Mouse (Mus musculus) liver, embryonic 12.5 days (tissue): ENCODE data around the gene Spsb1. TPM values are rescaled to one million over a fixed set of nuclear protein-coding genes. Genes with fewer than 3 reads are reported as not detected.

ENCODE experiments used
- ATAC-seq: fragments of 200-750 bp; cut with Nextera tagmentation; 2 replicates; pipeline ENCODE4 v1.8.0; 2017; ENCODE audit warnings: moderate number of reproducible peaks, mild to moderate bottlenecking, moderate library complexity
- H3K27ac ChIP-seq: fragments of 300-500 bp; sonication (generic); 2 replicates; pipeline ENCODE4 v1.5.1; 2016; ENCODE audit warnings: mild to moderate bottlenecking
- H3K27me3 ChIP-seq: fragments of 300-500 bp; sonication (generic); replicated peaks from 2 replicates; pipeline ENCODE4 v1.6.1; 2016; ENCODE audit warnings: mild to moderate bottlenecking, moderate library complexity
- H3K36me3 ChIP-seq: fragments of 300-500 bp; sonication (generic); 2 replicates; pipeline ENCODE4 v1.6.1; 2016; ENCODE audit warnings: mild to moderate bottlenecking, moderate library complexity
- H3K4me1 ChIP-seq: fragments of 300-500 bp; sonication (generic); 2 replicates; pipeline ENCODE4 v1.6.1; 2016
- H3K4me2 ChIP-seq: fragments of 300-500 bp; sonication (generic); 2 replicates; pipeline ENCODE4 v1.6.1; 2016; ENCODE audit warnings: mild to moderate bottlenecking, moderate library complexity
- H3K4me3 ChIP-seq: fragments of 300-500 bp; sonication (generic); 2 replicates; pipeline ENCODE4 v1.5.1; 2016; ENCODE audit warnings: mild to moderate bottlenecking, moderate library complexity
- H3K9ac ChIP-seq: fragments of 300-500 bp; sonication (generic); 2 replicates; pipeline ENCODE4 v1.6.1; 2016; ENCODE audit warnings: mild to moderate bottlenecking, moderate library complexity
- H3K9me3 ChIP-seq: fragments of 300-500 bp; sonication (generic); replicated peaks from 2 replicates; pipeline ENCODE4 v1.6.1; 2016; ENCODE audit warnings: mild to moderate bottlenecking, moderate library complexity
- WGBS: fragments of 180-500 bp; shearing (Covaris S2); methylation state at CpG from one replicate; pipeline ENCODE4 v1.1.7; 2016; ENCODE audit not compliant: insufficient replicate concordance; 5-methylcytosine and 5-hydroxymethylcytosine counted together
- polyA plus RNA-seq: library from polyadenylated mRNA; unstranded; fragments of >200 nt; fragmentation: Nextera tagmentation; extraction: Ambion mirVana; gene quantifications from 2 replicates; pipeline ENCODE4 v1.2.1, GENCODE M21; 2016

Spsb1 gene
- polyA plus RNA-seq, 1 experiment from 2014 or later = 0.97 TPM

DNA sequence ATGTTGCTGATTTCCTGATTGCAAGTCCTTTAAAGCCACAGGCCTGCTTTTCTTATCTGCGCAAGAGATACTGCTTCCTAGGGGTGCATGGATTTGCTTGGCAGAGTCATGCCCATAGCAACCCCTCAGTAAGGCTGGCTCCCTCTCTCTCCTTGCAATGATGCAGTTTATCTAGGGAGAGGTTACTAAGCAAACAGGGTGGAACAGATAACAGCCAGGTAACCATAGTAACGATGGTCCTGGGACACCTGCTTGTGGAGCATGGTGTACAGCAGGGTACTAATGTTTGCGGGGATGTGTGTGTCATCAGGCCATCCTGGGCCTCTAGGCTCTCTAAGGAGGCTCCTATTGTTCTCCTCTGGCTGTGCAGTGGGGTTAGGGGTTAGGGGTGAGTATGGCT, 97.2 kb downstream of the Spsb1 start:
- Histone ChIP-seq H3K4me2 (no peak overlapping the region), H3K27ac (no peak overlapping the region), H3K36me3 (no peaks in the 10 kb centered on the region), H3K4me3 (no peak overlapping the region), H3K9ac (no peak overlapping the region), H3K9me3 (no peaks in the 10 kb centered on the region), H3K27me3 (peaks cover 53% of the 10 kb centered on the region), H3K4me1 (peaks cover 23% of the 10 kb centered on the region)
- WGBS = 54% methylated on average over 3 of the region's 3 CpGs
- ATAC-seq = no peak

DNA sequence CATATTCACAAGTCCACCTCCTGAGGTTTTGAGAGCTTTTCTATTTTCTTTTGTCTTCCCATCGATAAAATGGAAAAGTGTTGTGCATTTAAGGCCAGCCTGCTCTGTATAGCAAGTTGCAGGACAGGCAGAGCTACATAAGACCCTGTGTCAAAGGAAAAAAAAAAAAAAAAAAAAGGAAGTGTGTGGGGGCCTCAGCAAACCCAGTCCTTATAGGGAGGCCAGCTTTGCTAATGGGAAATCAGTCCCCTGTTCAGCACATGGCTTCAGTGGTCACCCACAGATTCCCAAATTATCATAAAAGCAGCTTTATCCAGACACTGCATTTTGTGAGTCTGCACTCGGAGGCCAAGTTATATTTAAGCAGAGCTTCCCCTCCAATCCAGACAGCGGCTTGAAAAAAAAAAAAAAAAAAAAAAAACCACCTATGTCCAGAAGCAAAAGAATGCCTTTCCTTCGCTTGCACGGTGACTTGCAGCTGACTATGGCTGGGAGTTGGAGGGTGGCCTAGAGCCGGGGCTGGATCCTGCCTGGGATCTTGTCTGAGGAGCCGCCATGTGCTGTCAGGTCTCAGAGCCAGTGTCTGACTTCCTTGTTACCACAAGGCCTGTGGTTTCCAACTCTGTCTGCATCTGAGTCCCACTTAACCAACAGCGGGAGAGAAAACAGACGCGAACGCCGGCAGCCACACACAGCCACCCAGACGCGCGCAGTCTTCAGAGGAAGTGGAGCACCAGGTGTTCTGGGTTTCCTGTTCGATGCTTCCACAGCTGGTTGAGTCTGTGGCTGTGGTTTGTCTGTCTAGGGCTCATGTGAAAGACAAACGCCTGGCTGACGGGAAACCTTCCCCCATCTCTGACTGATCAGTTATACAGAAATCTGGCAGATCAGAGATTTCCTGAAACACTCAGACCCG, 98.7 kb downstream of the Spsb1 start:
- H3K27ac ChIP-seq = no peak overlapping the region
- 17% methylated on average over 19 of the region's 19 CpGs for WGBS
- H3K4me2 ChIP-seq = no peak overlapping the region
- H3K27me3 ChIP-seq = peaks cover 69% of the 10 kb centered on the region
- no peaks in the 10 kb centered on the region for H3K9me3 ChIP-seq
- peaks cover 23% of the 10 kb centered on the region for H3K4me1 ChIP-seq
- no peak overlapping the region for H3K4me3 ChIP-seq
- H3K36me3 ChIP-seq = no peaks in the 10 kb centered on the region
- no peak for ATAC-seq
- H3K9ac ChIP-seq = no peak overlapping the region

DNA sequence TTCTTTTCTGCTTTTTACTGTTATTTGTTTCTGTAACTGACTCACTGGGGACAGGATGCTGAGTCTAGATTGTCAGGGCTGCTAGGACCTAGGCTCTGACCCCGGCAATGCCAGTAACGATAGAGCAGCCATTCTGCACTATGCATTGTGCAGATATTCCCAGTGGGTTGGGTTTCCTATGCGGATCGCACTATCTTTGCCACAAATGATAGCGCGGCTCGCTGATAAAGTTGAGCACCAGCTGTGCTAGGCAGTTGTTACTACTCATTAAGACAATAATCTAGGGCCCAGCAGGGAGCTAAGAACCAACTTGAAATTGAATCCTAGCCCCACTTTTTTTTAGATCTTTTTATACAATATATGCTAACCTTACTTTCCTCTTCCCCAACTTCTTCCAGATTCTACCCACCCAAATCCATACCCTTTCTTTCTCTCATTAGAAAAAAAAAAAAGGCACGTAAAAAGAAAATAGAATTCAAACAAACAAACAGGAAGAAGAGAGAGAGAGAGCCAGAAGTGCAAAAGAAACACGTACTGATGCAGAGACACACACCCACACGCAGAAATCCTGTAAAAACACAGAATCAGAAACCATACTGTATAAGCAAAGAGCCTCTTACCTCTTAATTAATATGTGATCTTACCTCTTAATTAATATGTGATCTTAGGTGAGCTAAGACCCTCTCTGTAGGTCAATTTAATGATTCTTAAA, 99.5 kb downstream of the Spsb1 start:
- WGBS = 28% methylated on average over 10 of the region's 10 CpGs
- peaks cover 23% of the 10 kb centered on the region for H3K4me1 ChIP-seq
- H3K9ac ChIP-seq = no peak overlapping the region
- peak overlapping the region; percentile 63 for H3K4me2 ChIP-seq
- H3K9me3 ChIP-seq = no peaks in the 10 kb centered on the region
- no peak overlapping the region for H3K4me3 ChIP-seq
- peaks cover 69% of the 10 kb centered on the region for H3K27me3 ChIP-seq
- no peak overlapping the region for H3K27ac ChIP-seq
- no peaks in the 10 kb centered on the region for H3K36me3 ChIP-seq
- ATAC-seq = peak; percentile 75

DNA sequence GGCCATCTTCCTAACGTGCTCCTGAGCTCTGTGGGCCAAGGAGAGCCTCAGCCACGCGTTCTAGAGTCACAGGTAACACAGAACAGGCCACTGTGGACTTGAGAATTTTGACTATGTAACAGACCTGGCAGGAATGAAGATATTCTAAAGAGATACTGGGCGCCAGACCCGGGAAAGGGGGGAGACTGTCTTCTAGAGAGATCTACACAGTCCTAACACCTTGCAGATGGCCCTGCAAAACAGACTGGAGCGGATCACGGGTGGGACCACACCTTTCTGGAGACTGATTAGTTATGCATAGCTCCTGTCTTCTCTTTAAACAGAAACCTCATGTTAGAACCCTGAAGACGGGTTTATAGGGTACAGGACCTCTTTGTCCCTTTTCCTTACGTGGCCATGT, 100.1 kb downstream of the Spsb1 start:
- no peaks in the 10 kb centered on the region for H3K36me3 ChIP-seq
- H3K4me2 ChIP-seq = peak overlapping the region; percentile 63
- H3K9me3 ChIP-seq = no peaks in the 10 kb centered on the region
- no peak overlapping the region for H3K27ac ChIP-seq
- ATAC-seq = 0 out of 2 replicates have a peak, but pooled peaks have one; percentile 38
- peaks cover 23% of the 10 kb centered on the region for H3K4me1 ChIP-seq
- H3K9ac ChIP-seq = no peak overlapping the region
- H3K27me3 ChIP-seq = peaks cover 65% of the 10 kb centered on the region
- H3K4me3 ChIP-seq = peak overlapping the region; percentile 32
- WGBS = 41% methylated on average over 9 of the region's 9 CpGs

DNA sequence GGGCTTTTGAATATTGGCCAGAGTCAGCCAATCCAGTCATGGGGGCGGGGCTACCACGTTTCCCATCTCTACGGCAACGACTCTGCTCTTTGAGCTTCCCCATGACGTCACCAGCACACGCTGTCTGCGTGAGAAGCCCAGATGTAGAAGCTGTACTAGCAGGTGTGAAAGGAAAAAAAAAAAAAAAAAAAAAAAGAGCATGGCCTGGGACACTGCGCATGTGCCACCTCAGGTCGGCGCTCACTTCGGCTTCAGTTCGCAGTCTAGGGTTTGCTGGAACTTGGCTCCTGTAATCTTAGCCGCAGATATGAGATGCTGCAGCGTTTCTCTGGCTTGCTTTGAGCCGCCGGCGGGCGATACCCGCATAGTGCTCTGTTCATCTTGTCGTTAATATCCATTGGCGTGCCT, 100.5 kb downstream of the Spsb1 start:
- Histone ChIP-seq H3K4me2 (peak overlapping the region; percentile 63), H3K36me3 (no peaks in the 10 kb centered on the region), H3K4me1 (peaks cover 23% of the 10 kb centered on the region), H3K4me3 (peak overlapping the region; percentile 32), H3K27me3 (peaks cover 64% of the 10 kb centered on the region), H3K27ac (no peak overlapping the region), H3K9me3 (no peaks in the 10 kb centered on the region), H3K9ac (no peak overlapping the region)
- WGBS = 3% methylated on average over 21 of the region's 21 CpGs
- peak; percentile 64 for ATAC-seq

DNA sequence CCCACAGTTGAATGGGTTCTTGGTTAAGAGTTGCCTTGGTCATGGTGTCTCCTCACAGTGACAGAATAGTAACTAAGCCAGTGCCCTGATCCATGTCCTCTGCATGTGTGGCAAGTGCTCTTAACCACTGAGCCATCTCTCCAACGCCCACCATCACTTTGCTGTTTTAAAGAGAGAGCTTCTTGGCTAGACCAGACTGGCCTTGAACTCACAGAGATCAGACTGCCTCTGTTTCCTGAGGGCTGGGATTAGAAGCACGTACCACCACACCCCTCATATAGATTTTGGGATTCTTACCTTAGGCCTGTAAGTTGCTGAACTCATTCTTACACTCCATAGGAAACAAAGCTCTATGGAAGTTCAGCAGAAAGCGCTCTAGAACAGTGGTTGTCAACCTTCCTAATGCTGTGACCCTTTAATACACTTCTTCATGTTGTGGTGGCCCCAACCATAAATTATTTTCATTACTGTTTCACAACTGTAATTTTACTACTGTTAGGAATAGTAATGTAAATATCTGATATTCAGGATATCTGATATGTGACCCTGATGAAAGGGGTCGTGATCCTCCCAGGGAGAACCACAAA, 101.1 kb downstream of the Spsb1 start:
- ATAC-seq = no peak
- H3K4me2 ChIP-seq = peak overlapping the region; percentile 63
- H3K27me3 ChIP-seq = peaks cover 59% of the 10 kb centered on the region
- H3K4me1 ChIP-seq = peaks cover 23% of the 10 kb centered on the region
- no peak overlapping the region for H3K27ac ChIP-seq
- WGBS = 59% methylated on average over 4 of the region's 4 CpGs
- no peaks in the 10 kb centered on the region for H3K36me3 ChIP-seq
- H3K9me3 ChIP-seq = no peaks in the 10 kb centered on the region
- no peak overlapping the region for H3K9ac ChIP-seq
- no peak overlapping the region for H3K4me3 ChIP-seq

DNA sequence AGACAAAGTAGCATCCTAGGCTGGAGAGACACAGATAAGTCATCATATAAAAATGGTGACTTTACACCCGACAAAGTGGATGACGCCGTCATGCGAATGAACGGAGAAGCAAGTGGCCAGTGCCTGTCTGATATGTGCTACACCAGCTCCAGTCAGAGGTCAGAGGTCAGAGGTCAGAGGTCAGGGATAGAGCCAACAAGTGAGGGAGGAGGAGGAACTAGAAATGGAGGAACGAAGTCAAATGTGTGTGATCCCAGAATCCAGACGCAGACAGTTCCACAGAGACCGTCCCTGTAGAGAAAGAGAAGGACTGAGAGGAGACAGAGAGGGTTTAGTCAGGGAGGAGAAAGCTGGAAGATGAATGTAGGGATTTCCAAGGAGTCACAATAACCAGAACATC, 103.3 kb downstream of the Spsb1 start:
- H3K9ac ChIP-seq = no peak overlapping the region
- no peak overlapping the region for H3K4me3 ChIP-seq
- ATAC-seq = no peak
- peaks cover 20% of the 10 kb centered on the region for H3K4me1 ChIP-seq
- no peak overlapping the region for H3K27ac ChIP-seq
- H3K9me3 ChIP-seq = no peaks in the 10 kb centered on the region
- WGBS = 71% methylated on average over 8 of the region's 8 CpGs
- no peaks in the 10 kb centered on the region for H3K36me3 ChIP-seq
- H3K27me3 ChIP-seq = peaks cover 47% of the 10 kb centered on the region
- no peak overlapping the region for H3K4me2 ChIP-seq

DNA sequence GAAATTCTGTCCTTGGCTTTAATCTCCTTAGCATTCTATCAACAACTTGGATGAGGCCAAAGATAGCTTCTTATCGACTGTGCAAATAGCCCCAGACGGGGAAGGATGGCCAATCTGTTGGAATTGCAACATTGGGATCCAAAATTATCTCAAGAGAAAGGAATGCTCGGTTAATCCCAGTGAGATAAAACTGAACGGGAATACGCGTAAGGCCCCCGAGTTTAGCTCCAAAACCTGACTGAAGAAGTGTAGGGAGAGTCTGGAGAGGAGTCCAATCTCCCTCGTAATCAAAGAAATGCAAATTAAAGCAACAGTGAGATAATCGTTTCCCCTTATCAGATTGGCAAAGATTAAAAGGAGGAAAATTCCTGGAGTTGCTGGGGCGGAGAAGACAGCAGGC, 104.2 kb downstream of the Spsb1 start:
- Histone ChIP-seq H3K4me1 (peaks cover 15% of the 10 kb centered on the region), H3K36me3 (no peaks in the 10 kb centered on the region), H3K27me3 (peaks cover 42% of the 10 kb centered on the region), H3K4me3 (no peak overlapping the region), H3K9me3 (no peaks in the 10 kb centered on the region), H3K27ac (no peak overlapping the region), H3K9ac (no peak overlapping the region), H3K4me2 (no peak overlapping the region)
- WGBS = 53% methylated on average over 10 of the region's 10 CpGs
- ATAC-seq = no peak

DNA sequence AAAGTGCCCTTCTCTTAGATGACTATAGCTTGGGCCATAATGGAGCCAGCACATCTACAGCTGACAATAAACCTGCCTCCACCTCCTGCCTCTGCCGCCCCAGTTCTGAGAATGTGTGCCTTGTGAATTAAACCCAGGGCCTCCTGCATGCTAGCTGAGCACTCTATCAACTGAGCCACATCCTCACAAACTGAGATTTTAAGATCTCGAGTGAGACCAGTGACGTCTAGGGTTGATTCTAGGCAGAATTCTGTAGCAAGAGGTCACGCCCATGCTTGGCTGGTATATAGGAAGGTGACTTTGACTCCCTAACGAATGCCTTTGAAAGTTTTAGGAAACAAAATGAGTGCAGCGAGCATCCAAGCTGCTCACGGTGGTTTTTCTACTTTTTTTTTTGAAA, 104.8 kb downstream of the Spsb1 start:
- ATAC-seq = no peak

DNA sequence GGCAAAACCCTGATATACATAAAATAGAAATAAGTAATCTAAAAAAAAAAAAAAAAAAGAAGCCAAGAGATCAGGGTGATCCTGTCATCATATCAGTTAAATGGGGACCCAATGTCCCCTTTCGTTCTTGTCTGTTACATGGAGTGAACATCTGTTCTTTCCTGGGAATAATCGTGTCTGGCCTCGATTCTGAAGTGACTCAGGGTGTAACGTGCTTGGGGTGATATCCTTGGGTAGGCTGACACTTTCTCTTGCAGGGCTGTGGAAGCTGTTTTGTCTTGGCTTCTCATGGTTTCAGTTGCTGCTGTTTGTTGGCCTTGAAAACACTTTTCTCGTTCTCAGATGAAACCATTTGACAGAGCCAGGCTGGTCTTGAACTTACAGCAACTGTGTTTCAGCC, 105.8 kb downstream of the Spsb1 start:
- no peak overlapping the region for H3K4me3 ChIP-seq
- no peak overlapping the region for H3K9ac ChIP-seq
- 0 out of 2 replicates have a peak, but pooled peaks cover under 1% of the 10 kb centered on the region for H3K4me1 ChIP-seq
- no peaks in the 10 kb centered on the region for H3K9me3 ChIP-seq
- no peak for ATAC-seq
- no peak overlapping the region for H3K27ac ChIP-seq
- WGBS = 62% methylated on average over 5 of the region's 5 CpGs
- H3K27me3 ChIP-seq = peaks cover 31% of the 10 kb centered on the region; the same call in 1 of the 2 replicates
- H3K4me2 ChIP-seq = no peak overlapping the region
- no peaks in the 10 kb centered on the region for H3K36me3 ChIP-seq

More for the DNA sequence above, 104.8 kb downstream of the Spsb1 start:
- Histone ChIP-seq H3K9me3 (no peaks in the 10 kb centered on the region), H3K36me3 (no peaks in the 10 kb centered on the region), H3K27ac (no peak overlapping the region), H3K4me1 (peaks cover 10% of the 10 kb centered on the region), H3K4me2 (no peak overlapping the region), H3K27me3 (peaks cover 39% of the 10 kb centered on the region), H3K4me3 (no peak overlapping the region), H3K9ac (no peak overlapping the region)
- WGBS = 67% methylated on average over 7 of the region's 7 CpGs

DNA sequence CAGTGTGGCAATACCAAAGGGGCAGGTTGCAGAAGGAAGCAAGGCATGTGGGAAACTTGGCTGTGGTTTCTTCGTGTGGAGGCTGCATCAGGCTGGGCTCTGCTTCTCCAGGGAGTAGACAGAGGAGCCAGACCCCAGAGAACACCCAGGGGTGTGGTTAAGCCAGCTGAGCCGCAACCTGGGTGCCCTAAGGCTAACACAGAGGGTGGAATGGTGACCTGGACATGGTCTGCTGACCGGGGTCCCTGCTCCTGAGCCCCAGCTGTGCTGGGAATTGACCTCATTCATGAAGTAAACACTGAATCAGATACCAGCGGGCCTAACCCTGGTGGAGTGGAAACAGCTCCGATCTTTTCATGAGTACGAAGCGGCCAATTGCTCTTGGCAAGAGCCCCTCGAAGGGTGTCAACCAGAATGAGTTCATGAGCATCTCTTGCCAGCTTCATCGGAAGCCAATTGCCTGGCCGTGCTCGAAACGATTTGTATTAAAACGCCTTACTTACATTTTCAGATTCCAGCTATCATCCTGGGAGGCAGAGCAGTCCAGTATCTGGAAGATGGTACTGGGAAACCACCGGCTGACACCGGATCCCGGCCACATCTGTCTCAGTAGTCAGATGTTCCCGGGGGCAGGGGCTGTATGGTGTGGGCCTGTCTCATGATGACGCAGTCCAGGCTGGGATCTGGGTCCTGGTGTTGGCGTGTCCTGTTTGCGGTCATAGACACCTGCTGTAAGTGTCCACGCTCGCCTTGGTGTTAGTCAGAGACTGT, 107.8 kb downstream of the Spsb1 start:
- H3K27me3 ChIP-seq = peaks cover 26% of the 10 kb centered on the region; the same call in 1 of the 2 replicates
- no peak overlapping the region for H3K27ac ChIP-seq
- H3K4me1 ChIP-seq = no peaks in the 10 kb centered on the region
- no peak overlapping the region for H3K4me3 ChIP-seq
- H3K9ac ChIP-seq = no peak overlapping the region
- no peaks in the 10 kb centered on the region for H3K9me3 ChIP-seq
- no peaks in the 10 kb centered on the region for H3K36me3 ChIP-seq
- whole genome bisulfite sequencing = 68% methylated on average over 22 of the region's 22 CpGs
- no peak overlapping the region for H3K4me2 ChIP-seq
- no peak for ATAC-seq
